Mouse (Mus musculus) C2C12 (cell line): ENCODE data around the gene Nampt. TPM values are rescaled to one million over a fixed set of nuclear protein-coding genes. Genes with fewer than 3 reads are reported as not detected.

ENCODE experiments used
- H3K27me3 ChIP-seq: one replicate; pipeline ENCODE4 v1.6.1; 2011; ENCODE audit not compliant: control insufficient read depth, insufficient read depth, insufficient read length
- H3K36me3 ChIP-seq: one replicate; pipeline ENCODE4 v1.6.1; 2011; ENCODE audit not compliant: control insufficient read depth, insufficient read depth
- H3K4me3 ChIP-seq: one replicate; pipeline ENCODE4 v1.5.1; 2011; ENCODE audit warnings: mild to moderate bottlenecking, control low read depth; ENCODE audit not compliant: poor library complexity, insufficient read depth, severe bottlenecking
- H3K79me2 ChIP-seq: one replicate; pipeline ENCODE4 v1.6.1; 2011; ENCODE audit not compliant: control insufficient read depth, insufficient read depth
- H3K79me3 ChIP-seq: one replicate; pipeline ENCODE4 v1.6.1; 2011; ENCODE audit warnings: low read depth, control low read depth
- H3ac ChIP-seq: one replicate; pipeline ENCODE3; 2011; ENCODE audit warnings: low read depth; ENCODE audit not compliant: control insufficient read depth, insufficient read length
- CEBPB ChIP-seq: IDR thresholded peaks from one replicate; pipeline ENCODE4 v1.6.1; 2011; ENCODE audit warnings: low read depth, mild to moderate bottlenecking, control low read depth, moderate library complexity
- CTCF ChIP-seq: IDR thresholded peaks from one replicate; pipeline ENCODE4 v1.5.1; 2011; ENCODE audit not compliant: control insufficient read depth, insufficient read depth, insufficient read length
- FOSL1 ChIP-seq: IDR thresholded peaks from one replicate; pipeline ENCODE4 v1.8.0; 2011; ENCODE audit warnings: mild to moderate bottlenecking, low read length; ENCODE audit not compliant: poor library complexity, insufficient read depth, severe bottlenecking
- MAX ChIP-seq: IDR thresholded peaks from one replicate; pipeline ENCODE4 v1.6.1; 2011; ENCODE audit warnings: mild to moderate bottlenecking, control low read depth
- MYOD1 ChIP-seq: IDR thresholded peaks from one replicate; pipeline ENCODE4 v1.6.1; 2011; ENCODE audit warnings: low read depth; ENCODE audit not compliant: control insufficient read depth, insufficient read length
- MYOG ChIP-seq: IDR thresholded peaks from one replicate; pipeline ENCODE4 v1.6.1; 2011; ENCODE audit not compliant: control insufficient read depth, insufficient read length; ENCODE audit errors: extremely low read depth
- USF1 ChIP-seq: IDR thresholded peaks from one replicate; pipeline ENCODE4 v1.6.1; 2011; ENCODE audit warnings: low read depth, mild to moderate bottlenecking, control low read depth, moderate library complexity
- long read RNA-seq, 2 experiments: library from polyadenylated mRNA; unstranded; transcript quantifications; one replicate each; pipeline ENCODE4 v2.0.0; 2019 to 2020
- polyA plus RNA-seq: library from polyadenylated mRNA; unstranded; fragments of >200 nt; fragmentation: generic; extraction: Trizol; gene quantifications from one replicate; pipeline ENCODE4 v1.2.1, GENCODE M21; 2012; ENCODE audit warnings: missing spikeins

Gene Nampt
- polyA plus RNA-seq, result 7.9 TPM
- long read RNA-seq, experiment 1, full-length matches to known transcripts, result 22 of 27 reads
- long read RNA-seq, experiment 1, partial matches to known transcripts, result 1 of 27 reads
- long read RNA-seq, experiment 1, other reads (novel, unspliced or antisense), result 4 of 27 reads
- long read RNA-seq, experiment 2, full-length matches to known transcripts, result 225 of 256 reads
- long read RNA-seq, experiment 2, partial matches to known transcripts, result 4 of 256 reads
- long read RNA-seq, experiment 2, other reads (novel, unspliced or antisense), result 27 of 256 reads

DNA sequence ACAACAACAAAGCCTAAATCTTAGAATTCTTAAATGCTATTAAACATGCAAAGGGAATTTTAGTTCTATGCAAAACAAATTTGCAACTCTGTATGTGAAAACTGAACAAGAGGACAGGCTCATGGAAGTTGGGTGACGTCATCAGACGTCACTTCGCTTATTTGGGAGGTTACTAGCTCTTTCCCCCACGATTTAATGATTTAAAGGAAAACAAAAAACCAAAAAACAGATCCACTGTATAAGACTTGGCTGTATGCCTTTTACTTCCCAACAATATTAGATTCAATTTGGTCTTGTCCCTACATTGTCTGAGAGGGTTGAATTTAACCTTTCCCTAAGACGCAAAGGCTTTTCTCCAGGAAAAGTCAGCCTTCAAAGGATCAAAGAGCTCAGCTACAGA is at the start of gene Nampt:
Gene Nampt, plus strand, starts transcription at position 130 of the 400 bp plus-strand sequence.
- Histone ChIP-seq H3ac (peak within 1 kb of the TSS; percentile 87), H3K27me3 (no peaks in the 10 kb centered on the region), H3K36me3 (peaks cover 13% of the 10 kb centered on the region), H3K79me2 (peaks cover 38% of the 10 kb centered on the region), H3K4me3 (peak within 1 kb of the TSS; percentile 83), H3K79me3 (peaks cover 18% of the 10 kb centered on the region)
- TF ChIP-seq CEBPB, result no peak

DNA sequence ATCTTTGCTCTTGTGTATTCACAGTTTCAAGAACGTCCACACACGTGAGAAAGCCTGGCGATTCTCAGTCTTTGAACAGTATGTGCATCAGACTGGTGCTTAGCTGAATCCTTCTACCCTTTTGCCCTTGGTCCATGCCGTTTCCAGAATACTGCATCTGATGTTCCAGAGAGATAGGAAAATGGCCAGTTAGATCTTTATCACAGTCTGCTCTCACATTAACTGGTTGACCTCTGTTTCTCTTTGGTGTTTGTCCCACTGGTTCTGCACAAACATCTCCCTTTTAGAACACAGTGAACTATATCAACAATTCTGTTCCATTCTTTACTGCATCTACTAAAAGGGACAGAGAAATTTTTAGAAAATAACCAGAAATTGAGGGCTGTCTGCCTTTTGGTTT is 48.6 kb upstream of the Nampt start:
- Histone ChIP-seq H3K4me3 (no peak overlapping the region), H3ac (no peak overlapping the region), H3K27me3 (no peaks in the 10 kb centered on the region), H3K79me3 (no peaks in the 10 kb centered on the region), H3K79me2 (no peaks in the 10 kb centered on the region), H3K36me3 (no peaks in the 10 kb centered on the region)
- TF ChIP-seq FOSL1 (no peak), MYOD1 (no peak), MYOG (no peak), CEBPB (no peak)

- Histone ChIP-seq H3K36me3 (no peaks in the 10 kb centered on the region), H3K79me2 (no peaks in the 10 kb centered on the region), H3K27me3 (no peaks in the 10 kb centered on the region), H3K4me3 (no peak overlapping the region), H3ac (no peak overlapping the region), H3K79me3 (no peaks in the 10 kb centered on the region)
- TF ChIP-seq MAX (no peak), FOSL1 (no peak), MYOG (no peak), USF1 (no peak), MYOD1 (no peak), CTCF (no peak), CEBPB (no peak)
Measured at GRCm38 (mm10) chr12:32774592-32774991, 44.8 kb upstream of the Nampt start.

DNA sequence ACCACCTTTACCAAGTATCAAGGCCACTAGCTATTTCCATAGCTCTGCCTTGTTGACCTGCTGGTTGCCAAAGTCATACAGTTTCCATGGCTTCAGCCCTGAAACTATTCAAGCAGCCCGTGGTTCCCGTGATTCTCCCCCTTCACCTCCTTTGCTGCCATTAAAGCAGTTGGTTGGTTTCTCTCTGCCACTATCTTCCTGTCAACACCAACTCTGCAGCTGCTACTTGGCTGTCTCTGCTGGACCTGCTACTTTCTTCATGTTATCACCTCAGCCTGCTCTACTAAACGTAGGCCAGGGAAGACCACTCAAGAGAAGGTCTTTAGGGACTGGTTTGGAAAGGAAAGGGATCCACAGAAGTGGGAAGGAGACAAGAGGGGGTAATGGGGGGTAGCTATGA is 30.3 kb upstream of the Nampt start:
- H3K79me3 ChIP-seq, result no peaks in the 10 kb centered on the region
- H3ac ChIP-seq, result no peak overlapping the region

GRCm38 (mm10) chr12:32795765-32796471 is 23.4 kb upstream of the Nampt start:
- H3K79me3 ChIP-seq, result no peaks in the 10 kb centered on the region
- H3K27me3 ChIP-seq, result no peaks in the 10 kb centered on the region
- H3K4me3 ChIP-seq, result no peak overlapping the region
- H3K79me2 ChIP-seq, result no peaks in the 10 kb centered on the region
- TF ChIP-seq FOSL1 (no peak), MYOD1 (no peak), CTCF (no peak), CEBPB (no peak), USF1 (no peak)
- H3ac ChIP-seq, result no peak overlapping the region
- H3K36me3 ChIP-seq, result no peaks in the 10 kb centered on the region

More for the DNA sequence above, 30.3 kb upstream of the Nampt start:
- H3K4me3 ChIP-seq, result no peak overlapping the region
- H3K36me3 ChIP-seq, result no peaks in the 10 kb centered on the region
- H3K27me3 ChIP-seq, result no peaks in the 10 kb centered on the region
- TF ChIP-seq MAX (no peak), CTCF (no peak), MYOD1 (no peak), FOSL1 (no peak), USF1 (no peak), CEBPB (no peak), MYOG (no peak)
- H3K79me2 ChIP-seq, result no peaks in the 10 kb centered on the region

GRCm38 (mm10) chr12:32797438-32797837 is 21.9 kb upstream of the Nampt start:
- TF ChIP-seq FOSL1, result no peak
- Histone ChIP-seq H3K4me3 (no peak overlapping the region), H3K79me2 (no peaks in the 10 kb centered on the region), H3ac (no peak overlapping the region), H3K36me3 (no peaks in the 10 kb centered on the region), H3K27me3 (no peaks in the 10 kb centered on the region), H3K79me3 (no peaks in the 10 kb centered on the region)
